Mouse (Mus musculus) testis, postnatal 14 days (tissue): ENCODE measurements at regions not wholly inside any gene's neighbourhood (a gene's known extent, or its start where the extent isn't known, plus 50 kb on each side); places are given as distances from the start of the nearest gene placed in this dataset.

Experiments
- DNase-seq: peaks from one replicate; pipeline ENCODE4 v3.0.0; 2021; ENCODE audit warnings: low spot score

GRCm38 (mm10) chr1:183717060-183717459, 296.0 kb upstream of the Dusp10 start:
- no peak for DNase-seq

GRCm38 (mm10) chr1:183749126-183749525, 264.0 kb upstream of the Dusp10 start:
- no peak for DNase-seq

GRCm38 (mm10) chr1:183754500-183754899, 258.6 kb upstream of the Dusp10 start:
- DNase-seq: no peak

GRCm38 (mm10) chr1:183756716-183757115, 256.4 kb upstream of the Dusp10 start:
- no peak for DNase-seq

GRCm38 (mm10) chr1:183763864-183764726, 249.0 kb upstream of the Dusp10 start:
- DNase-seq: peak; percentile 7

- no peak for DNase-seq
These were observed 240.3 kb upstream of the Dusp10 start for GRCm38 (mm10) chr1:183772844-183773243.

- DNase-seq: no peak
These were observed 232.9 kb upstream of the Dusp10 start for GRCm38 (mm10) chr1:183780180-183780579.

GRCm38 (mm10) chr1:183780779-183781178, 232.3 kb upstream of the Dusp10 start:
- DNase-seq: no peak

GRCm38 (mm10) chr1:183783440-183784130, 229.5 kb upstream of the Dusp10 start:
- no peak for DNase-seq

GRCm38 (mm10) chr1:183792230-183792813, 220.8 kb upstream of the Dusp10 start:
- DNase-seq: no peak

- no peak for DNase-seq
These were observed 219.8 kb upstream of the Dusp10 start for GRCm38 (mm10) chr1:183793324-183793723.

- DNase-seq: peak; percentile 20
These were observed 219.1 kb upstream of the Dusp10 start for GRCm38 (mm10) chr1:183793913-183794445.

GRCm38 (mm10) chr1:183802351-183802750, 210.8 kb upstream of the Dusp10 start:
- no peak for DNase-seq

GRCm38 (mm10) chr1:183803357-183803756, 209.7 kb upstream of the Dusp10 start:
- no peak for DNase-seq

- no peak for DNase-seq
These were observed 209.3 kb upstream of the Dusp10 start for GRCm38 (mm10) chr1:183803826-183804225.

GRCm38 (mm10) chr1:183804295-183804694, 208.8 kb upstream of the Dusp10 start:
- no peak for DNase-seq

- no peak for DNase-seq
These were observed 206.0 kb upstream of the Dusp10 start for GRCm38 (mm10) chr1:183806864-183807730.

- no peak for DNase-seq
These were observed 204.9 kb upstream of the Dusp10 start for GRCm38 (mm10) chr1:183808168-183808567.

- no peak for DNase-seq
These were observed 192.5 kb upstream of the Dusp10 start for GRCm38 (mm10) chr1:183820555-183820954.

GRCm38 (mm10) chr1:183826300-183826699, 186.8 kb upstream of the Dusp10 start:
- peak; percentile 7 for DNase-seq

- DNase-seq: no peak
These were observed 168.0 kb upstream of the Dusp10 start for GRCm38 (mm10) chr1:183845135-183845534.
